Mouse (Mus musculus) CH12.LX (cell line): ENCODE data around the gene Olfr666. TPM values are rescaled to one million over a fixed set of nuclear protein-coding genes. Genes with fewer than 3 reads are reported as not detected.

ENCODE experiments used
- DNase-seq: peaks from one replicate; pipeline ENCODE4 v3.0.0-alpha.2; 2013; ENCODE audit errors: extremely low read depth
- H3K27ac ChIP-seq: 2 replicates; pipeline ENCODE4 v1.5.1; 2012; ENCODE audit warnings: low read depth, mild to moderate bottlenecking, control low read depth, moderate library complexity; ENCODE audit not compliant: insufficient read depth
- H3K27me3 ChIP-seq: replicated peaks from 2 replicates; pipeline ENCODE3; 2012; ENCODE audit warnings: inconsistent platforms
- H3K36me3 ChIP-seq, 2 experiments: replicated peaks in 1 of 2; 2 replicates each; pipeline versions ENCODE3 to v1.6.1; 2012; ENCODE audit warnings: inconsistent platforms in 1 of 2, low read length in 1 of 2, mild to moderate bottlenecking in 1 of 2, mixed read lengths in 1 of 2, moderate library complexity in 1 of 2; ENCODE audit not compliant: control insufficient read depth in 1 of 2, insufficient read depth in 1 of 2
- H3K4me1 ChIP-seq, 2 experiments: 2 replicates each; pipeline ENCODE4 v1.6.1; 2012; ENCODE audit warnings: inconsistent platforms in 1 of 2, moderate library complexity in 1 of 2; ENCODE audit not compliant: insufficient read depth in 2 of 2, control insufficient read depth in 1 of 2
- H3K4me2 ChIP-seq: 2 replicates; pipeline ENCODE4 v1.6.1; 2012; ENCODE audit warnings: low read depth, mild to moderate bottlenecking, control low read depth; ENCODE audit not compliant: poor library complexity, insufficient read depth, severe bottlenecking
- H3K4me3 ChIP-seq, 3 experiments: fragments of 150-350 bp in 1 of 3; sonication (generic) in 1 of 3; replicated peaks in 1 of 3; 2 replicates each; pipeline versions ENCODE3 to v1.5.1; 2011 to 2012; ENCODE audit warnings: low read depth in 2 of 3, low read length in 2 of 3, mild to moderate bottlenecking in 2 of 3, moderate library complexity in 2 of 3, control low read depth in 1 of 3, improper control_type of control experiment in 1 of 3, inconsistent platforms in 1 of 3, mixed read lengths in 1 of 3; ENCODE audit not compliant: poor library complexity in 1 of 3
- H3K79me2 ChIP-seq: replicated peaks from 2 replicates; pipeline ENCODE4 v1.6.1; 2012; ENCODE audit warnings: mild to moderate bottlenecking, moderate library complexity; ENCODE audit not compliant: control insufficient read depth, poor library complexity, insufficient read depth, severe bottlenecking; ENCODE audit errors: extremely low read depth
- H3K9ac ChIP-seq: 2 replicates; pipeline ENCODE4 v1.6.1; 2012; ENCODE audit warnings: low read depth, mild to moderate bottlenecking, control low read depth, moderate library complexity; ENCODE audit not compliant: insufficient read depth
- H3K9me3 ChIP-seq: replicated peaks from 2 replicates; pipeline ENCODE3; 2012; ENCODE audit warnings: low read length, inconsistent platforms, mixed read lengths
- CHD1 ChIP-seq: IDR thresholded peaks from 2 replicates; pipeline ENCODE4 v1.6.1; 2012; ENCODE audit warnings: low read depth, low read length, improper control_type of control experiment, inconsistent platforms
- CHD2 ChIP-seq: IDR thresholded peaks from 2 replicates; pipeline ENCODE4 v1.6.1; 2011; ENCODE audit warnings: low read length, improper control_type of control experiment
- CTCF ChIP-seq, 2 experiments: IDR thresholded peaks in 1 of 2; conservative IDR thresholded peaks in 1 of 2; 2 replicates each; pipeline ENCODE4 v1.5.1; 2011 to 2012; ENCODE audit warnings: low read depth in 2 of 2, low read length in 2 of 2, improper control_type of control experiment in 1 of 2, inconsistent platforms in 1 of 2, mild to moderate bottlenecking in 1 of 2, moderate library complexity in 1 of 2
- E2F4 ChIP-seq: IDR thresholded peaks from 2 replicates; pipeline ENCODE4 v1.6.1; 2011; ENCODE audit warnings: low read depth, low read length, improper control_type of control experiment; ENCODE audit not compliant: insufficient replicate concordance
- EP300 ChIP-seq: IDR thresholded peaks from 2 replicates; pipeline ENCODE4 v1.6.1; 2011; ENCODE audit warnings: low read length, improper control_type of control experiment
- HCFC1 ChIP-seq: IDR thresholded peaks from 2 replicates; pipeline ENCODE4 v1.6.1; 2012; ENCODE audit warnings: low read depth, mild to moderate bottlenecking, inconsistent platforms, low read length, improper control_type of control experiment
- IRF4 ChIP-seq: IDR thresholded peaks from 2 replicates; pipeline ENCODE4 v1.6.1; 2014; ENCODE audit warnings: low read depth, mild to moderate bottlenecking, inconsistent platforms, low read length, improper control_type of control experiment
- JUN ChIP-seq: IDR thresholded peaks from 2 replicates; pipeline ENCODE4 v1.6.1; 2011; ENCODE audit warnings: low read depth, mild to moderate bottlenecking, low read length, improper control_type of control experiment, moderate library complexity; ENCODE audit not compliant: insufficient read depth
- MAFK ChIP-seq: IDR thresholded peaks from 2 replicates; pipeline ENCODE4 v1.6.1; 2011; ENCODE audit warnings: low read length, improper control_type of control experiment; ENCODE audit not compliant: insufficient replicate concordance
- MAX ChIP-seq: IDR thresholded peaks from 2 replicates; pipeline ENCODE4 v1.6.1; 2011; ENCODE audit warnings: low read length, improper control_type of control experiment
- MAZ ChIP-seq: IDR thresholded peaks from 2 replicates; pipeline ENCODE4 v1.6.1; 2012; ENCODE audit warnings: low read depth, mild to moderate bottlenecking, inconsistent platforms, low read length, improper control_type of control experiment, moderate library complexity
- MEF2A ChIP-seq: IDR thresholded peaks from 2 replicates; pipeline ENCODE4 v1.6.1; 2014; ENCODE audit warnings: low read depth, mild to moderate bottlenecking, inconsistent platforms, low read length, improper control_type of control experiment, borderline replicate concordance
- MYC ChIP-seq: IDR thresholded peaks from 2 replicates; pipeline ENCODE4 v1.6.1; 2011; ENCODE audit warnings: low read depth, mild to moderate bottlenecking, improper control_type of control experiment, low read length
- NELFE ChIP-seq: IDR thresholded peaks from 2 replicates; pipeline ENCODE4 v1.6.1; 2011; ENCODE audit warnings: low read depth, low read length, improper control_type of control experiment
- NRF1 ChIP-seq: IDR thresholded peaks from 2 replicates; pipeline ENCODE4 v1.6.1; 2014; ENCODE audit warnings: low read depth, mild to moderate bottlenecking, inconsistent platforms, low read length, improper control_type of control experiment, moderate library complexity
- RAD21 ChIP-seq: IDR thresholded peaks from 2 replicates; pipeline ENCODE4 v1.6.1; 2011; ENCODE audit warnings: low read depth, mild to moderate bottlenecking, low read length, improper control_type of control experiment, moderate library complexity
- RCOR1 ChIP-seq: conservative IDR thresholded peaks from 2 replicates; pipeline ENCODE4 v1.6.1; 2012; ENCODE audit warnings: low read depth, mild to moderate bottlenecking, inconsistent platforms, low read length, improper control_type of control experiment
- SIN3A ChIP-seq: IDR thresholded peaks from 2 replicates; pipeline ENCODE4 v1.6.1; 2012; ENCODE audit warnings: low read length, improper control_type of control experiment, inconsistent platforms
- TBP ChIP-seq: conservative IDR thresholded peaks from 2 replicates; pipeline ENCODE4 v1.6.1; 2011; ENCODE audit warnings: low read depth, low read length, improper control_type of control experiment
- UBTF ChIP-seq: IDR thresholded peaks from 2 replicates; pipeline ENCODE4 v1.6.1; 2012; ENCODE audit warnings: low read depth, mild to moderate bottlenecking, inconsistent platforms, low read length, improper control_type of control experiment, moderate library complexity
- USF2 ChIP-seq: conservative IDR thresholded peaks from 2 replicates; pipeline ENCODE4 v1.6.1; 2011; ENCODE audit warnings: low read depth, low read length, improper control_type of control experiment
- ZC3H11A ChIP-seq: IDR thresholded peaks from 2 replicates; pipeline ENCODE4 v1.6.1; 2012; ENCODE audit warnings: low read depth, mild to moderate bottlenecking, inconsistent platforms, low read length, improper control_type of control experiment
- ZMIZ1 ChIP-seq: IDR thresholded peaks from 2 replicates; pipeline ENCODE4 v1.6.1; 2012; ENCODE audit warnings: low read depth, mild to moderate bottlenecking, inconsistent platforms, low read length, improper control_type of control experiment
- dilution Hi-C: fragments of 300-500 bp; cut with MboI; formaldehyde crosslinking; loops from 2 replicates; pipeline ENCODE4 v1.14.3; 2020; ENCODE audit warnings: low sequenced_read_pairs; ENCODE audit not compliant: extremely low pct_unique_long_range_greater_than_20kb, extremely low pct_ligation_motif_present
- in situ Hi-C: fragments of 300-500 bp; cut with MboI; formaldehyde crosslinking; loops from 3 replicates; pipeline ENCODE4 v1.14.3; 2019; ENCODE audit warnings: low sequenced_read_pairs, low pct_ligation_motif_present, low pct_unique_long_range_greater_than_20kb, mixed read lengths
- polyA plus RNA-seq: library from polyadenylated mRNA; unstranded; fragments of >175 nt; gene quantifications from 2 replicates; pipeline ENCODE4 v1.2.1, GENCODE M21; 2012; ENCODE audit warnings: low read depth; ENCODE audit not compliant: insufficient read length
- total RNA-seq, 2 experiments: library from RNA; depleted of rRNA; stranded (reverse); fragments of 300-350 nt in 1 of 2; fragments of >200 nt in 1 of 2; gene quantifications; 2 replicates each; pipeline ENCODE4 v1.2.3; 2012 to 2014

Gene Olfr666
- total and polyA plus RNA-seq, 3 experiments: not detected

DNA sequence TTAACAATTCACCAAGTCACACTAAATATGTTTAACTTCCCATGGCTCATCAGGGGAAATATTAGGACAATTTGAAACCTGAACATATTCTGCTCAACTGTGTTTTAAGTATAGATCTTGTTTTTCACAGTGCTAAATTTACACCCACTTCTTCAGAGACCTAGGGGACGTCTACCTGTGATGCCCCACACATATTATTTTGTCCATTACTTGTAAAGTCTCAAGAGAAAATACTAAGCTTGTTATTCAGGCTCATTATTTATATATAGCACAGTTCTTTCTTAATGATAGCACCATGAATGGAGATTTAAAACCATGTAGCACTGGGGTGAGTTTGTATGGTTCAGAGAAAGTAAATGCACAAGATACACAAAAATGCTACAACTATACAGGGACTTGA is 18.0 kb downstream of the Olfr666 start, which contains the start of gene Olfr665:
Gene Olfr665 (plus strand): TSS at position 301 of the 400 bp plus-strand sequence.
- no peaks in the 10 kb centered on the region for H3K36me3 ChIP-seq
- no peak for TF ChIP-seq CTCF (conservative IDR thresholded peaks at IDR 0.05 in 1 of 2, IDR thresholded peaks at IDR 0.05 in 1 of 2; ENCODE audit: low read depth in 2 of 2, low read length in 2 of 2)
- TF ChIP-seq IRF4: no peak
- TF ChIP-seq SIN3A: no peak
- no peak for TF ChIP-seq ZC3H11A
- no peak for TF ChIP-seq NRF1
- TF ChIP-seq JUN: no peak
- TF ChIP-seq MAFK: no peak
- H3K9ac ChIP-seq: no peak within 1 kb of the TSS
- DNase-seq: no peak
- H3K4me2 ChIP-seq: no peak within 1 kb of the TSS
- H3K9me3 ChIP-seq: no peaks in the 10 kb centered on the region
- in situ Hi-C loops: no loop called here
- no peaks in the 10 kb centered on the region for H3K4me1 ChIP-seq
- H3K4me3 ChIP-seq: no peak within 1 kb of the TSS
- dilution Hi-C loops: no loop called here
- no peaks in the 10 kb centered on the region for H3K79me2 ChIP-seq
- H3K27me3 ChIP-seq: no peaks in the 10 kb centered on the region
- no peak within 1 kb of the TSS for H3K27ac ChIP-seq

DNA sequence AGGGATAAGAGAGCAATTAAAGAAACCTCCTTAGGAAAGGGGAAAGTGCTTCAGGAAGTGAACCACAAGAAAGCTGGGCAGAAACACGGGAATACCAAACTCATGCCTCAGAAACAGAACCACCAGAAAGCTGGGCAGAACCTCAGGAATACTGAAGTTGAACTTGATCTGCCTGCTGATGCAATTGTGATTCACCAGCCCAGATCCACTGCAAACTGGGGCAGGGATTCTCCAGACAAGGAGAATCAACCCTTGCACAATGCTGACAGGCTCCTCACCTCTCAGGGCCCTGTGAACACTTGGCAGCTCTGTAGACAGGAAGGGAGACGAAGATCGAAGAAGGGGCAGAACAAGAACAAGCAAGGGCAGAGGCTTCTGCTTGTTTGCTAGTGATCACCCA is 34.4 kb downstream of the Olfr666 start:
- in situ Hi-C loops: no loop called here
- no peak overlapping the region for H3K4me2 ChIP-seq
- no peaks in the 10 kb centered on the region for H3K36me3 ChIP-seq

DNA sequence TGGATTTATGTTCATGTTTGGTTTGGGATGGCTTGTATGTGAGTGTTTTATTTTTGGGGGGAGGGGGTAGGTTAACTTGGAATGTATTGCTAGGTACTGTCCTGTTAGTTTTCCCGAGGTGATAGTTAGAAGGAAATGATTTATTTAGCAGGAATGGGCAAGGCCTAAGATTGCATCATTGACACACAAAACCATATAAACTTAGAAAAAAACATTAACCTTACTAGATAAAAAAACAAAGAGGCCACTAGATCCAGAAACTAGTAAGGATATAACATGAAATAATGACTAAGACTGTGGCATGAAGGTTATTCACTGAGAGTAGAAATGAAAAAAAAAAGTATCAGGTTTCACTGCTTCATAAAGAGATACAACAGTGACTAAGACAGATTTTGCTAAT is 38.1 kb downstream of the Olfr666 start:
- no peak for DNase-seq
- dilution Hi-C loops: no loop called here
- Histone ChIP-seq H3K27ac (no peak overlapping the region), H3K36me3 (no peaks in the 10 kb centered on the region), H3K4me3 (no peak overlapping the region), H3K9me3 (no peaks in the 10 kb centered on the region), H3K79me2 (no peaks in the 10 kb centered on the region), H3K9ac (no peak overlapping the region), H3K27me3 (no peaks in the 10 kb centered on the region), H3K4me1 (no peaks in the 10 kb centered on the region), H3K4me2 (no peak overlapping the region)
- TF ChIP-seq MAZ: no peak
- TF ChIP-seq SIN3A: no peak
- TF ChIP-seq RAD21: no peak
- no peak for TF ChIP-seq EP300
- no peak for TF ChIP-seq ZMIZ1
- no peak for TF ChIP-seq TBP
- TF ChIP-seq MAX: no peak
- no peak for TF ChIP-seq HCFC1
- TF ChIP-seq CHD1: no peak
- TF ChIP-seq ZC3H11A: no peak
- no peak for TF ChIP-seq NELFE
- TF ChIP-seq JUN: no peak
- TF ChIP-seq UBTF: no peak
- in situ Hi-C loops: no loop called here

More for the DNA sequence above, 34.4 kb downstream of the Olfr666 start:
- H3K4me3 ChIP-seq: no peak overlapping the region
- dilution Hi-C loops: no loop called here
- H3K9me3 ChIP-seq: no peaks in the 10 kb centered on the region
- H3K4me1 ChIP-seq: no peaks in the 10 kb centered on the region
- no peak overlapping the region for H3K9ac ChIP-seq
- no peaks in the 10 kb centered on the region for H3K27me3 ChIP-seq
- no peak for TF ChIP-seq USF2
- TF ChIP-seq MYC: no peak
- TF ChIP-seq RCOR1: no peak
- no peak for TF ChIP-seq CHD2
- TF ChIP-seq E2F4: no peak
- no peak for TF ChIP-seq JUN
- no peak for TF ChIP-seq IRF4
- TF ChIP-seq SIN3A: no peak
- no peak for TF ChIP-seq EP300
- no peak for TF ChIP-seq ZMIZ1
- TF ChIP-seq MEF2A: no peak
- TF ChIP-seq MAZ: no peak
- no peak for DNase-seq
- no peak overlapping the region for H3K27ac ChIP-seq
- no peaks in the 10 kb centered on the region for H3K79me2 ChIP-seq
